Mouse (Mus musculus) adrenal gland, adult 8-10 months (tissue): ENCODE measurements around the gene Mlf1. TPM values are rescaled to one million over a fixed set of nuclear protein-coding genes. Genes with fewer than 3 reads are reported as not detected.

ENCODE experiments used
- total RNA-seq, 4 experiments: library from RNA; stranded (reverse); gene quantifications; 2 replicates each; pipeline ENCODE4 v1.2.4; 2022

The Mlf1 gene
- total RNA-seq, 4 experiments from 2014 or later: 1.1 to 3.5 (median 1.8) TPM

Other genes starting within 250 kb of the Mlf1 start
- gene Gm17402, start 1.1 kb downstream of the Mlf1 start, total RNA-seq: not detected
- gene Gfm1, start 56.0 kb downstream of the Mlf1 start, total RNA-seq: 100 to 1,000 TPM in 1 of 4 experiments, 10 to 100 TPM in 3; 73.8 to 107 (median 88.8) TPM
- gene Lxn, start 89.8 kb downstream of the Mlf1 start, total RNA-seq: 10 to 100 TPM in 1 of 4 experiments, 1 to 10 TPM in 3; 8.3 to 12.9 (median 9.5) TPM
- 1 to 10 TPM in 2 of 4 experiments, under 1 TPM in 2; 0.28 to 1.8 (median 0.89) TPM for gene Rarres1, start 141.4 kb downstream of the Mlf1 start, total RNA-seq
- gene Mfsd1, start 208.6 kb downstream of the Mlf1 start, total RNA-seq: 10 to 100 TPM; 70.1 to 80.2 (median 74.4) TPM